Mouse (Mus musculus) monocyte, adult 59 days (primary cell): ENCODE measurements around the gene 0610040J01Rik. TPM values are rescaled to one million over a fixed set of nuclear protein-coding genes. Genes with fewer than 3 reads are reported as not detected.

Source experiments
- total RNA-seq, 2 experiments: library from RNA; stranded (reverse); gene quantifications; one replicate each; pipeline ENCODE4 v1.2.4; 2023

The 0610040J01Rik gene
- total RNA-seq, result 10 to 100 TPM in 1 of 2 experiments, 1 to 10 TPM in 1; 9.7 to 16.0 TPM

DNA sequence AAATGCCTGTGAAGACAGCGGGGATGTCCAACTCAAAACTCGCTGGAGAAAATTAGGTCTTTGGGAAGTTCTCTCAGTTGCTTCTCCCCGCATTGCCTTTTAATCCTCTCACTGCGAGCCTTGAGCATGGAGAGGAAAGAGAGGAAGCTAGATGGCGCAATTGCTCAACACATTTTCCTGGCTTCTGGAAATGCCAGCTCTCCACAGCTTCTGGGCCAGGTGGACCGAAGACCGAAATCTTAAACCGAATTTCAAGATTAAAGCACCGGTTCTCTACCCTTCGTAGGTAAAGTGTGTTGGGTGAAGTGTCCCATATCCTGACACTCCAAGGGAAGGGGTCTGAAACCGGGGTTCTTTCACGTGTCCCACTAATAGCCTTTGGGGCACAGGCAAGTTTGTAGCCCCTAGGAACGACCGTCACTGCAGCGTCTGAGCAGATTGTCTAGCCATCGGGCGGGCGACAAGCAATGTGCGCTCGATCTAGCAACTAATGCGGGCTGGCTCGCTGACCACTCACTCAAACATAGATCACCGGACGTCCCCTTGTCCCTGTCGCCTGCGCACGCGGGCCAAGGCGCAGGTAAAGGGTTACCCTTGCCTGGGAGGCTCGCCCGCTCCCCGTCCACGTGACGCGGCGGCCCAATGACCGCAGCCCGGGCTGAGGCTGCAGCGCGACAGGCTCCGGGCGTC is at the start of gene 0610040J01Rik:
Gene 0610040J01Rik, plus strand, starts transcription at position 545 of the 690 bp plus-strand sequence.

Other genes with a start within 250 kb of the 0610040J01Rik start
- not detected for gene Nwd2, start 163.3 kb upstream of the 0610040J01Rik start, total RNA-seq
- gene Rell1, start 156.5 kb downstream of the 0610040J01Rik start, total RNA-seq, result 10 to 100 TPM; 52.0 to 53.0 TPM